Mouse (Mus musculus): ENCODE measurements around the gene Flii. TPM values are rescaled to one million over a fixed set of nuclear protein-coding genes. Genes with fewer than 3 reads are reported as not detected.
A peak's percentile ranks its signal among the peaks of the same experiment; 100 is the strongest.

Flii gene
- polyA plus RNA-seq, 1 experiment from 2014 or later, result 60.0 TPM

GRCm38 (mm10) chr11:60703131-60703530 lies 23.9 kb downstream of the Flii start:
- peaks cover 25% of the 10 kb centered on the region for H3K36me3 ChIP-seq (ENCODE audit: control insufficient read depth, insufficient read depth, low read length)
- H3K4me2 ChIP-seq (ENCODE audit: low read depth, severe bottlenecking), result no peak overlapping the region
- ATAC-seq (ENCODE audit: insufficient number of reproducible peaks, low FRiP score, low TSS enrichment, low read depth), result no peak; the same call in 1 of the 2 replicates
- no peak overlapping the region for H3K9ac ChIP-seq (ENCODE audit: low read length)
- H3K27me3 ChIP-seq (ENCODE audit: control insufficient read depth, insufficient read depth, low read length), result no peaks in the 10 kb centered on the region
- peaks cover 10% of the 10 kb centered on the region for H3K4me1 ChIP-seq (ENCODE audit: control insufficient read depth, insufficient read depth, low read length)
- no peaks in the 10 kb centered on the region for H3K9me3 ChIP-seq (ENCODE audit: control insufficient read depth, low read length)
- WGBS, result 50% methylated on average over 4 of the region's 4 CpGs
- H3K4me3 ChIP-seq (ENCODE audit: low read depth, low read length), result no peak overlapping the region
- no peak overlapping the region for H3K27ac ChIP-seq (replicated peaks; ENCODE audit: low read depth, low read length)
- peak; percentile 83 for DNase-seq (ENCODE audit: low spot score)

GRCm38 (mm10) chr11:60701611-60702010 lies 25.5 kb downstream of the Flii start:
- Histone ChIP-seq H3K9ac (ENCODE audit: low read length) (no peak overlapping the region), H3K4me3 (ENCODE audit: low read depth, low read length) (no peak overlapping the region), H3K4me1 (ENCODE audit: control insufficient read depth, insufficient read depth, low read length) (peaks cover 10% of the 10 kb centered on the region), H3K27me3 (ENCODE audit: control insufficient read depth, insufficient read depth, low read length) (no peaks in the 10 kb centered on the region), H3K27ac (replicated peaks; ENCODE audit: low read depth, low read length) (no peak overlapping the region), H3K4me2 (ENCODE audit: low read depth, severe bottlenecking) (no peak overlapping the region), H3K9me3 (ENCODE audit: control insufficient read depth, low read length) (no peaks in the 10 kb centered on the region), H3K36me3 (ENCODE audit: control insufficient read depth, insufficient read depth, low read length) (peaks cover 13% of the 10 kb centered on the region)
- WGBS, result 87% methylated on average over 3 of the region's 4 CpGs
- DNase-seq (ENCODE audit: low spot score) (no peak), ATAC-seq (ENCODE audit: insufficient number of reproducible peaks, low FRiP score, low TSS enrichment, low read depth) (no peak)

DNA sequence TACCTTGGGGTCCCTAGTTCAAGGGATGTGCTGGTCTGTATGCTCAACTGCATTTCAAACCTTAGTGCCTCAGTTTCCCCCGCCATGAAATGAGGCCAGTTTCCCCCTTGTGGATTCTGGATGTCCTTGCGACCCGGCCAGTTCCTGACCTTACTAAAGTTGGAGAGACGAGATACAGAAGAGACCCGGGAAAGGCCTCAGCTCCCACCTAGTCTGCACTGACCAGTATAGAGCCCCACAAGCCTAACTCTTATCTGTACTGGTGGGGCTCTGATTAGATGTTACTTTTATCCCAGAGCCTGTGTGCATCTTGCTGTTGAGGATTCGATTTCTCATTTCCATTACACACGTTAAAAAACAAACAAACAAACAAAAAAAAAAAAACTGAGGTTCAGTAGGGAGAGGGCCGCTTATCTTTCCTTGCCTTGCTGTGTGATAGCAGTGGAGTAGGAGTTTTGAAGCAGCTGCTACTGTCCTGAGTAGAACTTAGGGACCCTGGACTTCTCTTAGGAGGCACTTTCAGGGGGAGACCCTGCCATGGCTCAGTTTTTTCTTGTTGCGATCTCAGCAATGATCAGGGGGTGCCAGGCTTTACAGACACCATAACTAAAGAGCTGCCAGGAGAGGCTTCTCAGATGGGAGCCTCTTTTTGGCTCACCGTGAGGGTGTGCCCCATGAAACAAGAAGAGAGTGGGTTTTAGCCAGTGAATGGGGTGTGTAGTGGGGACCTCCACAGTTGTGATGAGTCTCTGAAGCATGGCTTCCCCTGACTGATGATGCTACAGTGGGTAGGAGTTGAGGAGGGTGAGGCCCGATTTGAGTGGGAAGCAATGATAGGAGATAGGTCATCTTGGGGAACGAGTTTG lies 26.5 kb downstream of the Flii start:
- H3K27me3 ChIP-seq (ENCODE audit: control insufficient read depth, insufficient read depth, low read length), result no peaks in the 10 kb centered on the region

GRCm38 (mm10) chr11:60699524-60700075 lies 27.5 kb downstream of the Flii start, which contains the start of gene Llgl1:
Gene Llgl1, plus strand, starts transcription at chr11:60699723.
- Histone ChIP-seq H3K4me1 (ENCODE audit: control insufficient read depth, insufficient read depth, low read length) (peaks cover 10% of the 10 kb centered on the region), H3K9me3 (ENCODE audit: control insufficient read depth, low read length) (no peaks in the 10 kb centered on the region), H3K36me3 (ENCODE audit: control insufficient read depth, insufficient read depth, low read length) (0 out of 2 replicates have a peak, but pooled peaks cover 2% of the 10 kb centered on the region), H3K27me3 (ENCODE audit: control insufficient read depth, insufficient read depth, low read length) (no peaks in the 10 kb centered on the region), H3K27ac (replicated peaks; ENCODE audit: low read depth, low read length) (peak within 1 kb of the TSS; percentile 83), H3K9ac (ENCODE audit: low read length) (peak within 1 kb of the TSS; percentile 94), H3K4me2 (ENCODE audit: low read depth, severe bottlenecking) (peak within 1 kb of the TSS; percentile 78), H3K4me3 (ENCODE audit: low read depth, low read length) (peak within 1 kb of the TSS; percentile 83)
- WGBS, result under 1% methylated on average over 55 of the region's 73 CpGs
- DNase-seq (ENCODE audit: low spot score) (peak; percentile 98), ATAC-seq (ENCODE audit: insufficient number of reproducible peaks, low FRiP score, low TSS enrichment, low read depth) (peak; percentile 85)

More for the DNA sequence above, 26.5 kb downstream of the Flii start:
- Histone ChIP-seq H3K4me3 (ENCODE audit: low read depth, low read length) (peak overlapping the region; percentile 83), H3K9me3 (ENCODE audit: control insufficient read depth, low read length) (no peaks in the 10 kb centered on the region), H3K4me2 (ENCODE audit: low read depth, severe bottlenecking) (peak overlapping the region; percentile 78), H3K27ac (replicated peaks; ENCODE audit: low read depth, low read length) (no peak overlapping the region), H3K9ac (ENCODE audit: low read length) (peak overlapping the region; percentile 94), H3K36me3 (ENCODE audit: control insufficient read depth, insufficient read depth, low read length) (peaks cover 5% of the 10 kb centered on the region; the same call in 1 of the 2 replicates), H3K4me1 (ENCODE audit: control insufficient read depth, insufficient read depth, low read length) (peaks cover 10% of the 10 kb centered on the region)
- ATAC-seq (ENCODE audit: insufficient number of reproducible peaks, low FRiP score, low TSS enrichment, low read depth), result no peak
- DNase-seq (ENCODE audit: low spot score), result peak; percentile 38
- 32% methylated on average over 12 of the region's 12 CpGs for WGBS

DNA sequence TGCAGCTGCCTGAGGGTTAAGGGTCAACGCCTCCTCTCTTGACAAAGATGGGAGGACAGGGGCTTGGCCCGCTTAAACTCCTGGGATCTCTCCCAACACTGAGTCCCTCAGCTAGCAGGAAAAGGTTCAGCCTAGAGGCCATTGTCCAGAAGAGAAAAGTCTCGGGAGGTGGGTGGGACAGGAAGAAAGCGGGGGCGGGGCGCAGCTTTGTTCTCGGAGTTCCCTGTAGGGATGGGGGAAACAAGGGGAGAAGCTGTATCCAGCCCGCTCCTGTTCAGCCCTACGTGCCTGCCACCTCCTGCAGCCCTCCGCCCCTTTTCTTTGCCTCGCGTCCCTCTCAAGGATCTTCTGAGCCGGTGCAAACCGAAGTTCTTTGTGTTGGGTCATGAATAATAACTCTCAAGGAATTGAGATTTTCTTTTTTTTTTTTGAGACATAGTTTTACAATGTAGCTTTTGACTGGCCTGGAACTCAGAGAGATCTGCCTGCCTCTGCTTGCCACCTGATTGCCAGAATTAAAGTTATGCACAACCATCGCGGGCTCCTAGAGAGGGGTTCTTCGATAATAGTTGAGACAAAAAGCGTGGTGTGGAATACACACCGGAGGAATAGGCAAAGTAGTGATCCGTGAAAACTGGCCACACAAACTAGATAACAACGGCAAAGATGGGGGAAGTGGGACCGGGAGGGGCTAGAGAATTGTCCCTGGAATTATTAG lies 28.1 kb downstream of the Flii start:
- Histone ChIP-seq H3K4me1 (ENCODE audit: control insufficient read depth, insufficient read depth, low read length) (peaks cover 10% of the 10 kb centered on the region), H3K4me2 (ENCODE audit: low read depth, severe bottlenecking) (peak overlapping the region; percentile 78), H3K4me3 (ENCODE audit: low read depth, low read length) (peak overlapping the region; percentile 83), H3K9ac (ENCODE audit: low read length) (peak overlapping the region; percentile 94), H3K27ac (replicated peaks; ENCODE audit: low read depth, low read length) (peak overlapping the region; percentile 83), H3K27me3 (ENCODE audit: control insufficient read depth, insufficient read depth, low read length) (no peaks in the 10 kb centered on the region), H3K36me3 (ENCODE audit: control insufficient read depth, insufficient read depth, low read length) (no peaks in the 10 kb centered on the region), H3K9me3 (ENCODE audit: control insufficient read depth, low read length) (no peaks in the 10 kb centered on the region)
- 6% methylated on average over 22 of the region's 22 CpGs for WGBS
- ATAC-seq (ENCODE audit: insufficient number of reproducible peaks, low FRiP score, low TSS enrichment, low read depth) (peak; percentile 54), DNase-seq (ENCODE audit: low spot score) (peak; percentile 88)

DNA sequence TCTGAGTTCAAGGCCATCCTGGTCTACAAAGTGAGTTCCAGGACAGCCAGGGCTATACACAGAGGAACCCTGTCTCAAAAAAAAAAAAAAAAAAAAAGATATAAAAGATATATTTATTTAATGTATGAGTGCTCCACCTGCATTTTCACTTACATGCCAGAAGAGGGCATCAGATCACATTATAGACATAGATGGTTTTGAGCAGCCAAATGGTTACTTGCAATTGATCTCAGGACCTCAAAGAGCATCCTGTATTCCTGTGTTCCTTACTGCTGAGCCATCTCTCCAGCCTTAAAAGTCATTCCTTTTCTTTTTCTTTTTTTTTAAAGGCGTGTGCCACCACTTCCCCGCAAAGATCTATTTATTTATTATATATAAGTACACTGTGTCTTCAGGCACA lies 29.5 kb downstream of the Flii start:
- 76% methylated on average over 2 of the region's 2 CpGs for WGBS
- DNase-seq (ENCODE audit: low spot score) (no peak), ATAC-seq (ENCODE audit: insufficient number of reproducible peaks, low FRiP score, low TSS enrichment, low read depth) (no peak)
- no peak overlapping the region for H3K27ac ChIP-seq (replicated peaks; ENCODE audit: low read depth, low read length)
- H3K9ac ChIP-seq (ENCODE audit: low read length), result no peak overlapping the region
- peaks cover 6% of the 10 kb centered on the region for H3K4me1 ChIP-seq (ENCODE audit: control insufficient read depth, insufficient read depth, low read length)
- H3K4me2 ChIP-seq (ENCODE audit: low read depth, severe bottlenecking), result no peak overlapping the region
- H3K4me3 ChIP-seq (ENCODE audit: low read depth, low read length), result no peak overlapping the region
- H3K36me3 ChIP-seq (ENCODE audit: control insufficient read depth, insufficient read depth, low read length), result no peaks in the 10 kb centered on the region
- no peaks in the 10 kb centered on the region for H3K9me3 ChIP-seq (ENCODE audit: control insufficient read depth, low read length)
- no peaks in the 10 kb centered on the region for H3K27me3 ChIP-seq (ENCODE audit: control insufficient read depth, insufficient read depth, low read length)

DNA sequence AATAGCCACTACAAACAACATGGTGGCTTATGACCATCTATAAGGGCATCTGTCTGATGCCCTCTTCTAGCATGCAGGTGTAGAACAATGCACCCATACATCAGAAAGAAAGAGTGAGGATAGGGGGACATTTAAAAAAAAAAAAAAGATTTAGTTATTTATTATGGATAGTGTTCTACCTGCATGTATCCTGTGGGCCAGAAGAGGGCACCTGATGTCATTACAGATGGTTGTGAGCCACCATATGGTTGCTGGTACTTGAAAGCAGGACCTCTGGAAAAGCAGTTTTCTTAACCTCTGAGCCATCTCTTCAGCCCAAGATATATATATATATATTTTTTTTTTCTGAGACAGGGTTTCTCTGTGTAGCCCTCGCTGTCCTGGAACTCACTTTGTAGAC lies 30.9 kb downstream of the Flii start:
- Histone ChIP-seq H3K9ac (ENCODE audit: low read length) (no peak overlapping the region), H3K27ac (replicated peaks; ENCODE audit: low read depth, low read length) (no peak overlapping the region), H3K4me3 (ENCODE audit: low read depth, low read length) (no peak overlapping the region), H3K4me1 (ENCODE audit: control insufficient read depth, insufficient read depth, low read length) (peaks cover 5% of the 10 kb centered on the region), H3K27me3 (ENCODE audit: control insufficient read depth, insufficient read depth, low read length) (no peaks in the 10 kb centered on the region), H3K9me3 (ENCODE audit: control insufficient read depth, low read length) (no peaks in the 10 kb centered on the region), H3K36me3 (ENCODE audit: control insufficient read depth, insufficient read depth, low read length) (no peaks in the 10 kb centered on the region), H3K4me2 (ENCODE audit: low read depth, severe bottlenecking) (no peak overlapping the region)
- DNase-seq (ENCODE audit: low spot score), result no peak
- no peak for ATAC-seq (ENCODE audit: insufficient number of reproducible peaks, low FRiP score, low TSS enrichment, low read depth)
- WGBS, result 61% methylated on average over 1 of the region's 1 CpGs

Measured in limb, embryonic 11.5 days (tissue).